Mouse (Mus musculus) heart, adult 18-20 months (tissue): ENCODE results near the gene Unc119b. TPM values are rescaled to one million over a fixed set of nuclear protein-coding genes. Genes with fewer than 3 reads are reported as not detected.
A peak's percentile ranks its signal among the peaks of the same experiment; 100 is the strongest.
"Not testable (repeated sequence)": the region's sequence is repeated elsewhere in the genome, so short reads cannot be mapped to it uniquely, and the experiment has no call there.

Experiments used
- DNase-seq, 2 experiments: peaks; one replicate each; pipeline ENCODE4 v3.0.0; 2021 to 2022; ENCODE audit warnings: mixed read lengths in 1 of 2
- long read RNA-seq, 2 experiments: library from polyadenylated mRNA; stranded (forward); transcript quantifications; one replicate each; pipeline ENCODE4 v2.0.0; 2021
- total RNA-seq, 2 experiments: library from RNA; stranded (reverse); gene quantifications; 2 replicates each; pipeline ENCODE4 v1.2.3; 2021

Unc119b gene
- 10 to 100 TPM; 19.3 to 20.2 TPM for total RNA-seq
- long read RNA-seq, experiment 1, transcript Unc119b-201 (5 exons, 3,659 nt), result major isoform, 24 of 29 reads
- long read RNA-seq, experiment 1, partial matches to known transcripts, result 1 of 29 reads
- long read RNA-seq, experiment 1, other reads (novel, unspliced or antisense), result 4 of 29 reads
- long read RNA-seq, experiment 2, transcript Unc119b-201 (5 exons, 3,659 nt), result major isoform, 8 of 13 reads
- long read RNA-seq, experiment 2, partial matches to known transcripts, result 1 of 13 reads
- long read RNA-seq, experiment 2, other reads (novel, unspliced or antisense), result 3 of 13 reads

GRCm38 (mm10) chr5:115134234-115135165, at the start of gene Unc119b:
Unc119b (minus strand) TSS chr5:115134975.
- DNase-seq, result peak; percentile 91 to 92

- no peak for DNase-seq
Observed at GRCm38 (mm10) chr5:115183482-115183881, 48.7 kb upstream of the Unc119b start.

- DNase-seq, result no peak
Observed at GRCm38 (mm10) chr5:115182925-115183324, 48.1 kb upstream of the Unc119b start.

- no peak for DNase-seq
Observed at GRCm38 (mm10) chr5:115181248-115181940, 46.6 kb upstream of the Unc119b start.

- no peak for DNase-seq
Observed at GRCm38 (mm10) chr5:115179596-115179995, 44.8 kb upstream of the Unc119b start.

GRCm38 (mm10) chr5:115177866-115178265, 43.1 kb upstream of the Unc119b start:
- no peak for DNase-seq

GRCm38 (mm10) chr5:115174554-115174953, 39.8 kb upstream of the Unc119b start:
- DNase-seq, result no peak

- no peak for DNase-seq
Observed at GRCm38 (mm10) chr5:115170150-115170549, 35.4 kb upstream of the Unc119b start.

- no peak for DNase-seq
Observed at GRCm38 (mm10) chr5:115168641-115169415, 34.1 kb upstream of the Unc119b start.

- DNase-seq, result no peak
Observed at GRCm38 (mm10) chr5:115167396-115167795, 32.6 kb upstream of the Unc119b start.

GRCm38 (mm10) chr5:115166815-115167194, 32.0 kb upstream of the Unc119b start:
- no peak for DNase-seq

- DNase-seq, result no peak
Observed at GRCm38 (mm10) chr5:115165895-115166814, 31.4 kb upstream of the Unc119b start.

- DNase-seq, result no peak
Observed at GRCm38 (mm10) chr5:115165351-115165750, 30.6 kb upstream of the Unc119b start.

- DNase-seq, result not testable (repeated sequence)
Observed at GRCm38 (mm10) chr5:115164446-115164845, 29.7 kb upstream of the Unc119b start.

- peak; percentile 53 to 72 for DNase-seq
Observed at GRCm38 (mm10) chr5:115163563-115163962, 28.8 kb upstream of the Unc119b start.

GRCm38 (mm10) chr5:115161940-115162279, 27.1 kb upstream of the Unc119b start:
- not testable (repeated sequence) for DNase-seq

GRCm38 (mm10) chr5:115161064-115161939, 26.5 kb upstream of the Unc119b start:
- peak; percentile 60 to 85 for DNase-seq

GRCm38 (mm10) chr5:115160655-115161054, 25.9 kb upstream of the Unc119b start:
- DNase-seq, result no peak

GRCm38 (mm10) chr5:115159165-115159564, 24.4 kb upstream of the Unc119b start:
- DNase-seq, result no peak
